Mouse (Mus musculus) WW6 (cell line): ENCODE data around the gene Dnttip1.

ENCODE experiments used
- DNase-seq: peaks from one replicate; pipeline ENCODE4 v3.0.0-alpha.2; 2013; ENCODE audit warnings: low read depth, low spot score

Dnttip1 gene

DNA sequence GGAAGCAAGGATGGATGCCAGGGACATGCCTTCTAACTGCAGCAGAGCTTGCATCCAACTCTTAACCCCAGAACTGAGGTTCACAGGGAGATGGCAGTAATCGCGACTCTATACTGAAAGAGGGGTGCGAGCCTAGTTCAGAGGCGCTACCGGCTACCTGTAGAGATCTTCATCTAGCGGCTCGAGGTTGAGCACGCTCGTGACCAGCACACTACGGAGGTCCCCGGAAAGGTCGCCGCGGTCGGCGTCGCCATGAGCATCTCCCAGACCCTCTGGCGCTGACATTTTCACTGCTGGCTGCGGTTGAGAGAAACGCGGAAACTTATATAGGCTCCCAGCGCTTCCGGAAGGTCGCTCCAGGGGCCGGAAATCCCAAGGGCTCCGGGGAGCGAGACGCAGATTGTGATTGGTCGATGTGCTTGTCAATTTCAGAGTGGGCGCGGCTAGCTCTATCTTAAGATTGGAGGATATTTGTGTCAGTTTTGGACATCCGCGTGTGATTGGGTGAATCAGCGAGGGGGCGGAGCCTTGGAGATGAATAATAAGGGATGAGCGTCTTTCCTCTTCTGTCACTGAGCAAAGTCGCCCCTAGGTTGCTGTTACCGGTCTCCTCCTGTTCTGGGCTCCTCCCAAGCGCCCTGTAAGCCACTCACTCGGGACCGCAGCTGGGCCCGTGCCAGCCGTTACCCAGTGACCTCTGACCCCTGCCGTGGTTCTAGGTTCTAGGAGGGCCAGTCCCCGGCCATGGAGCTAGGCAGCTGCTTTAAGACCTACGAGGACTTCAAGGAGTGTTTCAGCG is 58.9 kb downstream of the Dnttip1 start, which contains the start of the genes Acot8 and Zswim3:
Acot8 (minus strand) TSS at position 350 of the 799 bp plus-strand sequence.
Zswim3 (plus strand) TSS at position 566 of the 799 bp plus-strand sequence.
- DNase-seq, result peak; percentile 97

DNA sequence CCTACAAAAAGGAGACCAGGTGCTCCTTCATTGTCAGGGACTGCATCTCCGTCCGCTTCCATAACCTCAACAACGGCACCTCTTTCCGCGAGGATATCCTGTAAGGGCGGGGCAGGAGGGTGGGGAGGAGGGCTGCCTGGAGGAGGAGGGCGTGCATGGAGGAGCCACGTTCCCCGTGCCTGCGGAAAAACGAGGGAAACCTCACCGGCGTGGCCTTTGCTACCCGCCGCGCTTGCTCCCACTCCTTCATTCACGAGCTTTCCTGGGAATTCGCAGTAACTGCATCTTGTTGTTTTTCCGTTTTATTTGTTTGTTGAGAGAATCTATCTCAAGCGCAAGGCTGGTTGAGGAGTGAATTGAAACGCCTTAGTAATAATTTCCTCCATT is 59.5 kb downstream of the Dnttip1 start:
- DNase-seq, result no peak

DNA sequence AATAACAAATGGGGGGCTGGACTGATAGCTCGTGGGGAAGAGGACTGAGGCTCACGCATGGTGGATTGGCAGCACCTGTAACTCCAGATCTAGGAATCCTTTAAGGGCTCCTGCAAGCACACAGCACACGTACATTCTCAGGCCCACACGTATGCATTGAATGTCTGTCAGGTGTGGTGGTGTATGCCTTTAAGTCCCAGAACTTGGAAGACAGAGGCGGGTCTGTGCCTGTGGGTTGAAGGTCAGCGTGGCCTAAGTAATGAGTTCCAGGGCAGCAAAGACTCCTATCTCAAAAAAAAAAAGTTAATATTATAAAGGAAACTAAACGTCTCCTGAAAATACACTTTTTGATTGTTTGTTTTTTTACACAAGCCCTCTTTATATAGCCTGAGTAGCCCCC is 60.8 kb downstream of the Dnttip1 start:
- DNase-seq, result no peak

- DNase-seq, result no peak
Observed at GRCm38 (mm10) chr2:164813557-164813956, 67.8 kb downstream of the Dnttip1 start.

GRCm38 (mm10) chr2:164815348-164815747 is 69.6 kb downstream of the Dnttip1 start:
- DNase-seq, result no peak

DNA sequence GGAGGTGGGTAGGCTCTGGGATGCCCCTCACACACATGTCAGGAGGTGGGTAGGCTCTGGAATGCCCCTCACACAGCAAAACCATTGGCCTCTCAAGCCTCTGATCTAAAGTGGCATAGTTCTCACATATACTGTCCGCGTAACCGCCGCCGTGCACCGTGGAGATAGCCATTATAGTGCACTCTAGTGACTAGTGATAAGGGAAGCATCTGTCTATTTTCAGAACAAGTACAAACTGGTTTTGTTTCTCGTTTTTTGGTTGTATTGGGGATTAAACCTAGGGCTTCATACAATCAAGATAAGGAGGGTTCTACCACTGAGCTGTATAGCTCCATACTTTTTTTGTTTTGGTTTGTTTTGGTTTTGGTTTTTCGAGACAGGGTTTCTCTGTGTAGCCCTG is 70.0 kb downstream of the Dnttip1 start:
- no peak for DNase-seq

- DNase-seq, result no peak
Observed at GRCm38 (mm10) chr2:164817206-164817605, 71.4 kb downstream of the Dnttip1 start.

DNA sequence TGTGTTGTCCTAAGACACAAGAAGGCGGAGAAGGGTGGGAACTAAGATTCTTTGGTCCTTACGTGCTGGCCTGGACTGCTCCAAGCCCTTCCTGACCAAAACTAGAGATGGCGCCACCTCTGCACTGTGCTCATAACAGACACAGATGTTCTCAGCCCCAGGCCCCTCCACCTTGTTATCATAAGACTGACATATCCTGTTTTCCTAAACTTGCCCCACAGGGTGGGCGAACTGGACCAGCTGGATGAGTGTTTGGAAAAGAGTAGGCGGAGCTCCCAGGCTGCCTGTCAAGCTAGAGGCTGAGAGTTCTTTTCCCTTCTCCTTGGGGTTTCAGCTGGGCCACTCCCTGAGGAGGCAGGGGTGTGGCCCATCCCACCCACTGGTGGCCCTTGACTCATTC is 71.9 kb downstream of the Dnttip1 start:
- DNase-seq, result no peak
